Mouse (Mus musculus) cerebellum, adult 2 months (tissue): ENCODE results near the gene Hnrnpul1.

Experiments used
- CTCF ChIP-seq: fragments of 200-500 bp; IDR thresholded peaks from 2 replicates; pipeline ENCODE4 v1.5.1; 2011; ENCODE audit warnings: low read depth, mild to moderate bottlenecking, control low read depth, low read length, moderate library complexity, borderline replicate concordance; ENCODE audit not compliant: insufficient read depth
- POLR2A ChIP-seq: fragments of 200-500 bp; IDR thresholded peaks from 2 replicates; pipeline ENCODE4 v1.6.1; 2011; ENCODE audit warnings: low read length, control low read depth, borderline replicate concordance; ENCODE audit not compliant: insufficient read depth

DNA sequence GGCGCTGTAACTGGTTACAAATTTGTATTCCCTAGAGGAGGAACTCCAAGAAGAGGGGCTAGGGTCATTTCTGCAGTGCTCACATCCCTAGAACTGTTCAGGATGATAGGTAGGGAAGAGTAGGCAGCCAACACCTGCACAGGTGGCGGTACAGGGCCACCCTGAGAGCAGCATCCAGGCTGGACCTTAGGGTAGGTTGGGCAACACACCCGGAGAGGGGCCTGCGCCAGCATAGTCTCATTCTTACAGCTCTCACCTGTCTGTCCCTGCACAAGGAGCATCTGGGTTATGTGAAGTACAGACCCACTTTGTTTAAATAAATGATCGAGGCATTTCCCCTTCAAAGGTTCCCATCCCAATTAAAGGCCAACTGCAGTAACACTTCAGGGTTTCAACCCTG lies 33.8 kb downstream of the Hnrnpul1 start:
- TF ChIP-seq POLR2A (no peak), CTCF (no peak)
